Mouse (Mus musculus) retina, adult 2 months (tissue): Measurements from ENCODE around the gene Ubr3.
A peak's percentile ranks its signal among the peaks of the same experiment; 100 is the strongest.

Experiments used
- DNase-seq: peaks from one replicate; pipeline ENCODE4 v3.0.0-alpha.2; 2012; ENCODE audit warnings: low read depth, low spot score

The Ubr3 gene

GRCm38 (mm10) chr2:69897039-69897617, at the start of gene Ubr3:
Ubr3 (plus strand) TSS chr2:69897246.
- peak; percentile 86 for DNase-seq

GRCm38 (mm10) chr2:69849215-69849614, 47.8 kb upstream of the Ubr3 start:
- no peak for DNase-seq

GRCm38 (mm10) chr2:69851427-69852058, 45.5 kb upstream of the Ubr3 start:
- DNase-seq = no peak

GRCm38 (mm10) chr2:69856392-69856791, 40.7 kb upstream of the Ubr3 start:
- DNase-seq = no peak

GRCm38 (mm10) chr2:69857882-69858281, 39.2 kb upstream of the Ubr3 start:
- DNase-seq = no peak

- DNase-seq = no peak
Measured at GRCm38 (mm10) chr2:69860972-69861452, 36.0 kb upstream of the Ubr3 start.

GRCm38 (mm10) chr2:69861485-69862091, 35.5 kb upstream of the Ubr3 start, which contains the start of gene Ssb:
Ssb (plus strand) TSS chr2:69861562.
- peak; percentile 81 for DNase-seq

GRCm38 (mm10) chr2:69862117-69862657, 34.9 kb upstream of the Ubr3 start:
- DNase-seq = no peak

- DNase-seq = no peak
Measured at GRCm38 (mm10) chr2:69883990-69884391, 13.1 kb upstream of the Ubr3 start.

GRCm38 (mm10) chr2:69884581-69884980, 12.5 kb upstream of the Ubr3 start:
- no peak for DNase-seq

- DNase-seq = no peak
Measured at GRCm38 (mm10) chr2:69885050-69885449, 12.0 kb upstream of the Ubr3 start.

- peak; percentile 64 for DNase-seq
Measured at GRCm38 (mm10) chr2:69885451-69886305, 11.4 kb upstream of the Ubr3 start, which contains the start of gene Mettl5. Mettl5 (minus strand) TSS chr2:69885615.

GRCm38 (mm10) chr2:69888957-69889356, 8.1 kb upstream of the Ubr3 start:
- no peak for DNase-seq

- DNase-seq = no peak
Measured at GRCm38 (mm10) chr2:69890843-69891242, 6.2 kb upstream of the Ubr3 start.

GRCm38 (mm10) chr2:69893145-69893544, 3.9 kb upstream of the Ubr3 start:
- DNase-seq = no peak

GRCm38 (mm10) chr2:69893891-69894290, 3.2 kb upstream of the Ubr3 start:
- no peak for DNase-seq

GRCm38 (mm10) chr2:69895502-69896223, 1.4 kb upstream of the Ubr3 start:
- no peak for DNase-seq

- DNase-seq = no peak
Measured at GRCm38 (mm10) chr2:69896224-69896581, 843 bp upstream of the Ubr3 start.

GRCm38 (mm10) chr2:69897618-69898575, 851 bp downstream of the Ubr3 start:
- DNase-seq = no peak

GRCm38 (mm10) chr2:69903541-69903940, 6.5 kb downstream of the Ubr3 start:
- DNase-seq = no peak
